Mouse (Mus musculus) kidney, adult 2 months (tissue): Measurements from ENCODE around the gene Capn1. TPM values are rescaled to one million over a fixed set of nuclear protein-coding genes. Genes with fewer than 3 reads are reported as not detected.

Experiments used
- DNase-seq: peaks from one replicate; pipeline ENCODE4 v3.0.0; 2021
- H3K27ac ChIP-seq: fragments of 200-500 bp; 2 replicates; pipeline ENCODE4 v1.5.1; 2012; ENCODE audit warnings: low read depth, low read length, control low read depth, inconsistent platforms; ENCODE audit not compliant: insufficient read depth
- H3K27me3 ChIP-seq: fragments of 200-500 bp; replicated peaks from 2 replicates; pipeline ENCODE4 v1.6.1; 2012; ENCODE audit warnings: mild to moderate bottlenecking, moderate library complexity, low read length, inconsistent platforms; ENCODE audit not compliant: control insufficient read depth, insufficient read depth
- H3K36me3 ChIP-seq: fragments of 200-500 bp; 2 replicates; pipeline ENCODE4 v1.6.1; 2012; ENCODE audit warnings: mild to moderate bottlenecking, moderate library complexity, low read length, inconsistent platforms; ENCODE audit not compliant: control insufficient read depth, insufficient read depth
- H3K4me1 ChIP-seq: fragments of 200-500 bp; 2 replicates; pipeline ENCODE4 v1.6.1; 2011; ENCODE audit warnings: low read length; ENCODE audit not compliant: control insufficient read depth, insufficient read depth
- H3K4me3 ChIP-seq: fragments of 200-500 bp; 2 replicates; pipeline ENCODE4 v1.5.1; 2011; ENCODE audit warnings: mild to moderate bottlenecking, low read depth, low read length, control low read depth; ENCODE audit not compliant: insufficient read depth
- CTCF ChIP-seq: fragments of 200-500 bp; conservative IDR thresholded peaks from 2 replicates; pipeline ENCODE4 v1.5.1; 2011; ENCODE audit warnings: low read depth, mild to moderate bottlenecking, control low read depth, low read length, moderate library complexity, mixed read lengths; ENCODE audit not compliant: insufficient read depth, insufficient read length
- POLR2A ChIP-seq: fragments of 200-500 bp; IDR thresholded peaks from one replicate; pipeline ENCODE4 v1.6.1; 2011; ENCODE audit warnings: low read depth, low read length, control low read depth
- WGBS: fragments of 180-500 bp; shearing (Covaris S2); methylation state at CpG from one replicate; pipeline ENCODE4 v1.1.7; 2018; 5-methylcytosine and 5-hydroxymethylcytosine counted together
- polyA plus RNA-seq: library from polyadenylated mRNA; depleted of rRNA; stranded (reverse); fragments of >200 nt; gene quantifications from 2 replicates; pipeline ENCODE4 v1.2.3, GENCODE M21; 2012

The Capn1 gene
- polyA plus RNA-seq, 1 experiment = 38.0 TPM

DNA sequence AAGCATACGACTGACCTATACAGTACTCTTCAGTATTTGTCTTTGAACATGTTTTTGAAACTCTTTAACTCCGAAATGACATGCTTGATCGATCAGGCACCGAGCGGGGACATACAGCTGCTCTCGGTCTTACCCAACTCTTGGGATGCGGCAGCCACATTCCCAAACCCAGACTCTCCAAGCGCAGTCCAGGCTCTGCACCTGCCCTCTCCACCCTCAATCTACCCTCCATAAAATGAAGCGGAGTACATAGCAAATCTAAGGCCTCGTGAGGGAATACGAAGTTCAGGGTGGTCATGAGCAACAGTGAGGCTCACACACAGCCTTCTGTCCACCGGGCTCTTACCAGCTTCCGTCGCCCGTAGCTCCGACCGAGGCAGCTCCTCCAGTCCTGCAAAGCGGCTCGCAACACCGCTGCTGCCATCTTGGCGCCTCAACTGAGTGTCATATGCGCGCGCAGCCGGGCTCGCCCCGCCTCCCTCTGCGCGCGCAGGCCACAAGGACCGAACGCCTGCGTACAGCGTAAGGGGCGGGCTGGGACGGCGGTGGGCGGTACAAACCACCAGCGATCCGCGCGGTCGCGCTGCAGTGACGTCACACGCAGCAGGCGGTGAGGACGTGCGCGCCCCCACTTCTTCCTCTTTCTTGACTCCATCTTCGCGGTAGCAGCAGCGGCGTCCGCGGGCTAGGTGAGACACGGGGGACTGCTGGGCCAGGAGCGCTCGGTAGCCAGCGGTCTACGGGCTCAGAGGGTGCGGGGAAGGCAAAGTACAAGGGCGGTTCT is 41.8 kb upstream of the Capn1 start, which contains the start of the genes Mrpl49 and Fau:
TSS of gene Mrpl49 (minus strand) at position 473 of the 784 bp plus-strand sequence.
TSS of gene Fau (plus strand) at position 532 of the 784 bp plus-strand sequence.
- Histone ChIP-seq H3K27ac (peak within 1 kb of the TSS; percentile 76), H3K4me1 (peaks cover 9% of the 10 kb centered on the region), H3K4me3 (peak within 1 kb of the TSS; percentile 89), H3K36me3 (peaks cover 3% of the 10 kb centered on the region; the same call in 1 of the 2 replicates), H3K27me3 (no peaks in the 10 kb centered on the region)
- under 1% methylated on average over 63 of the region's 63 CpGs for WGBS
- DNase-seq = peak; percentile 99
- TF ChIP-seq CTCF (no peak), POLR2A (peak; percentile 72)

DNA sequence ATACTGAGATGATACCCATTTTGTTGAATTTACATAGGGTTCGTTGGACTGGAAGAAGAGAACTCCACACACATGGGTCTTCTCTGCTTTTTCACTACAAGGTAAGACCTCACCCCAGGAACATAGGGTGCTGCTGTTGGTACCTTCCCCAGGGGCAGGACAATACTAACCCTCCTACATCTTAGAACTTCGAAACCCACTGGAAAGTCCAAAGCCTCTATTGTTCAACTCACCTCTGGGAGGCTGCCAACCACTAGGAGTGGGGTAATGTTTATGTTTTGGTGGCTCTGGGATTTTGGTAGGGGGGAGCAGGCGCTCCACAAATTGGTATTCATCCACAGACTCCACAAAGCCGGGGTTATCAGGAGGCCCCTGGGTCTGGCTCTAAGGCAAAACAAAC is 41.0 kb upstream of the Capn1 start:
- no peak overlapping the region for H3K4me3 ChIP-seq
- H3K27me3 ChIP-seq = no peaks in the 10 kb centered on the region
- no peak overlapping the region for H3K27ac ChIP-seq
- H3K36me3 ChIP-seq = peaks cover 3% of the 10 kb centered on the region
- no peak for DNase-seq
- 45% methylated on average over 4 of the region's 4 CpGs for WGBS
- peaks cover 5% of the 10 kb centered on the region; the same call in 1 of the 2 replicates for H3K4me1 ChIP-seq
- TF ChIP-seq POLR2A (no peak), CTCF (no peak)

- H3K4me3 ChIP-seq = no peak overlapping the region
- WGBS = 72% methylated on average over 5 of the region's 5 CpGs
- no peak for DNase-seq
- no peaks in the 10 kb centered on the region for H3K27me3 ChIP-seq
- no peak for TF ChIP-seq POLR2A
- no peak for TF ChIP-seq CTCF
- H3K36me3 ChIP-seq = peaks cover 3% of the 10 kb centered on the region
- H3K4me1 ChIP-seq = peaks cover 5% of the 10 kb centered on the region; the same call in 1 of the 2 replicates
- no peak overlapping the region for H3K27ac ChIP-seq
Measured at GRCm38 (mm10) chr19:6054296-6054695, 38.6 kb upstream of the Capn1 start.

- no peak for TF ChIP-seq CTCF
- no peak for TF ChIP-seq POLR2A
- Histone ChIP-seq H3K27me3 (no peaks in the 10 kb centered on the region), H3K4me3 (no peak overlapping the region), H3K4me1 (peaks cover 10% of the 10 kb centered on the region; the same call in 1 of the 2 replicates), H3K27ac (no peak overlapping the region), H3K36me3 (peaks cover 3% of the 10 kb centered on the region)
- WGBS = 86% methylated on average over 7 of the region's 7 CpGs
- DNase-seq = no peak
Measured at GRCm38 (mm10) chr19:6052516-6052915, 36.8 kb upstream of the Capn1 start.

DNA sequence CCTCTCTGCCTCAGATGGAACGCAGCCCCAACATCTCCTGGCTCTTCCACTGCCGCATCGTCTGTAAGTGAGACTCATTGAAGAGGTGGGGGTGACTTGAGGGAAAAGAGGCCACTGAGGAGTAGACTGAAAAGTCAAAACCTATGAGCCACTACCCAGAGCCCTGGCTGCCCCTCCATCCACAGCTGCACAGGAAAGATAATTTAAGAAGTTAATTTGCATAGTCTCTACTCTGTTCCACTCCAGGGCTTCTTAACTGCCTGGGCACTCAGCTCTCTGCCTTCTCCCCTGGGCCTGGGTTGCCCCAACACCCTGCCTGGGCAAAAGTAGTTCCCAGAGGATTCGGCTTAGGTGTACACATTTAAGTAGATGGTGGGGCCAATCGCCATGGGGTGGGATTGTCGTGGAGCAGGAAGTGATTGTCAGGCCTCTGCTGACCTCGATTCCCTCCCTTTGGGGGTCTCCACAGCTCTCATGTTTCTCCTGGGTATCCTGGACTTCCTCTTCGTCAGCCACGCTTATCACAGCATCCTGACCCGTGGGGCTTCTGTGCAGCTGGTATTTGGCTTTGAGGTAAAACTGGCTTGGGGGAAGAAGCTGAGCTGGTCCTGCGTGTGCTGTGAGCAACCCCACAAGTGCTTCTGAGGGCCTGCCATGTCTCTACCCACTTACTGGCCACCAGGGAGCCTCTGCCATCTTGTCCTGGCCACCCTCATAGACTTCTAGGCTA is 33.1 kb upstream of the Capn1 start:
- DNase-seq = no peak
- H3K4me3 ChIP-seq = no peak overlapping the region
- TF ChIP-seq CTCF (no peak), POLR2A (no peak)
- no peak overlapping the region for H3K27ac ChIP-seq
- peaks cover 3% of the 10 kb centered on the region for H3K36me3 ChIP-seq
- H3K27me3 ChIP-seq = no peaks in the 10 kb centered on the region
- WGBS = 81% methylated on average over 11 of the region's 11 CpGs
- peaks cover 12% of the 10 kb centered on the region; the same call in 1 of the 2 replicates for H3K4me1 ChIP-seq

DNA sequence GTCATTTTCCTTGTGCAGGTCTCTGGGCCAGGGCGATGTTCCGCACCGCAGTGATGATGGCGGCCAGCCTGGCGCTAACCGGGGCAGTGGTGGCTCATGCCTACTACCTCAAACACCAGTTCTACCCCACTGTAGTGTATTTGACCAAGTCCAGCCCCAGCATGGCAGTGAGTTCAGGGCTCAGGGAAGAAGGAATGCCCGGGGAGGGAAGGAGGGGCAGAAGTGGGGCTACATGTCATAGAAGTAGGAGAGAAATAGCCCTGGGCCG is 32.1 kb upstream of the Capn1 start:
- peaks cover 1% of the 10 kb centered on the region for H3K36me3 ChIP-seq
- WGBS = 75% methylated on average over 8 of the region's 8 CpGs
- no peak for DNase-seq

More for the DNA sequence above, 32.1 kb upstream of the Capn1 start:
- peaks cover 12% of the 10 kb centered on the region; the same call in 1 of the 2 replicates for H3K4me1 ChIP-seq
- no peaks in the 10 kb centered on the region for H3K27me3 ChIP-seq
- TF ChIP-seq POLR2A (no peak), CTCF (no peak)
- H3K4me3 ChIP-seq = peak overlapping the region; percentile 80
- no peak overlapping the region for H3K27ac ChIP-seq
